Mouse (Mus musculus) intestine, embryonic 16.5 days (tissue): ENCODE measurements around the gene Card9. TPM values are rescaled to one million over a fixed set of nuclear protein-coding genes. Genes with fewer than 3 reads are reported as not detected.

ENCODE experiments used
- ATAC-seq: fragments of 200-750 bp; cut with Nextera tagmentation; 2 replicates; pipeline ENCODE4 v1.8.0; 2017; ENCODE audit warnings: moderate TSS enrichment, moderate library complexity
- H3K27ac ChIP-seq: fragments of 300-500 bp; sonication (generic); 2 replicates; pipeline ENCODE4 v1.5.1; 2014; ENCODE audit warnings: mild to moderate bottlenecking, low read length
- H3K27me3 ChIP-seq: fragments of 300-500 bp; sonication (generic); replicated peaks from 2 replicates; pipeline ENCODE4 v1.6.1; 2014; ENCODE audit warnings: low read length, control low read depth, mixed read lengths; ENCODE audit not compliant: control insufficient read depth, insufficient read depth
- H3K36me3 ChIP-seq: fragments of 300-500 bp; sonication (generic); 2 replicates; pipeline ENCODE4 v1.6.1; 2014; ENCODE audit warnings: low read length, control low read depth; ENCODE audit not compliant: control insufficient read depth, insufficient read depth
- H3K4me1 ChIP-seq: fragments of 300-500 bp; sonication (generic); 2 replicates; pipeline ENCODE4 v1.6.1; 2014; ENCODE audit warnings: low read length, control low read depth, mixed read lengths; ENCODE audit not compliant: control insufficient read depth, insufficient read depth
- H3K4me2 ChIP-seq: fragments of 300-500 bp; sonication (generic); 2 replicates; pipeline ENCODE4 v1.6.1; 2014; ENCODE audit warnings: low read depth, low read length, control low read depth
- H3K4me3 ChIP-seq: fragments of 300-500 bp; sonication (generic); 2 replicates; pipeline ENCODE4 v1.5.1; 2014; ENCODE audit warnings: mild to moderate bottlenecking, low read length
- H3K9ac ChIP-seq: fragments of 300-500 bp; sonication (generic); 2 replicates; pipeline ENCODE4 v1.6.1; 2014; ENCODE audit warnings: low read depth, low read length
- H3K9me3 ChIP-seq: fragments of 300-500 bp; sonication (generic); 2 replicates; pipeline ENCODE4 v1.6.1; 2016; ENCODE audit warnings: low read length, control low read depth; ENCODE audit not compliant: control insufficient read depth
- WGBS: fragments of 180-500 bp; shearing (Covaris S2); extraction: QIAGEN DNeasy Blood & Tissue Kit; methylation state at CpG from one replicate; pipeline ENCODE4 v1.1.7; 2014; 5-methylcytosine and 5-hydroxymethylcytosine counted together
- polyA plus RNA-seq: library from polyadenylated mRNA; unstranded; fragments of >200 nt; fragmentation: Nextera tagmentation; extraction: Ambion mirVana; gene quantifications from 2 replicates; pipeline ENCODE4 v1.2.1, GENCODE M21; 2015

Gene Card9
- polyA plus RNA-seq, 1 experiment from 2014 or later, result 1.1 TPM

- peak; percentile 8; the same call in 1 of the 2 replicates for ATAC-seq
- Histone ChIP-seq H3K4me1 (peaks cover 11% of the 10 kb centered on the region), H3K9ac (no peak overlapping the region), H3K9me3 (no peaks in the 10 kb centered on the region), H3K36me3 (no peaks in the 10 kb centered on the region), H3K4me2 (no peak overlapping the region), H3K27ac (peak overlapping the region; percentile 62), H3K4me3 (no peak overlapping the region), H3K27me3 (no peaks in the 10 kb centered on the region)
- 77% methylated on average over 2 of the region's 2 CpGs for WGBS
These were observed 19.2 kb downstream of the Card9 start for GRCm38 (mm10) chr2:26341510-26341981.

- Histone ChIP-seq H3K36me3 (no peaks in the 10 kb centered on the region), H3K4me2 (no peak overlapping the region), H3K4me3 (no peak overlapping the region), H3K27ac (no peak overlapping the region), H3K4me1 (peaks cover 11% of the 10 kb centered on the region), H3K27me3 (no peaks in the 10 kb centered on the region), H3K9me3 (no peaks in the 10 kb centered on the region), H3K9ac (no peak overlapping the region)
- no peak for ATAC-seq
- WGBS, result 82% methylated on average over 5 of the region's 5 CpGs
These were observed 21.5 kb downstream of the Card9 start for GRCm38 (mm10) chr2:26339204-26339551.

GRCm38 (mm10) chr2:26338302-26339203, 22.2 kb downstream of the Card9 start:
- H3K4me1 ChIP-seq, result peaks cover 11% of the 10 kb centered on the region
- ATAC-seq, result no peak
- 84% methylated on average over 8 of the region's 13 CpGs for WGBS

DNA sequence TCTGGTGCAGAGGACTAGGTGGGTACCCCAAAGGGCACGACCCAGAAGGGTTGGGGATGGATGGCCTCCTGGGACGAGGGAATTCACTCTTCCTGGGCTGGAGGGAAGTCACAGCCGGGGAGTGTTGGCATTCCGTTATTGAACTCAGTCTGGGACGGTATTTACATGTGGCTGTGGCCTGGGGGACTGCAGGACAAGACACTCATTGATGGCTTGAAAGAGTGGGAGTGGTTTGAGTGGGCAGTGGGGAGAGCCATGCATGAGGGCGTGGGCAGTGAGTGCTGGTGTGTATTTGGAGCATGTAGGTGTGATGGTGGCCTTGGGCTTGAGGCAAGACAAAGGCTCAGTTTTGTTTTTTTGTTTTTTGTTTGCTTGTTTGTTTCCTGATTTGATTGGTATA, 30.0 kb downstream of the Card9 start:
- no peaks in the 10 kb centered on the region for H3K9me3 ChIP-seq
- 64% methylated on average over 6 of the region's 6 CpGs for WGBS
- H3K9ac ChIP-seq, result no peak overlapping the region
- peaks cover 11% of the 10 kb centered on the region; the same call in 1 of the 2 replicates for H3K36me3 ChIP-seq
- no peak overlapping the region for H3K4me2 ChIP-seq
- H3K4me1 ChIP-seq, result no peaks in the 10 kb centered on the region
- H3K27me3 ChIP-seq, result no peaks in the 10 kb centered on the region
- no peak overlapping the region for H3K27ac ChIP-seq
- no peak for ATAC-seq
- no peak overlapping the region for H3K4me3 ChIP-seq

More at GRCm38 (mm10) chr2:26338302-26339203, 22.2 kb downstream of the Card9 start:
- Histone ChIP-seq H3K27me3 (no peaks in the 10 kb centered on the region), H3K9me3 (no peaks in the 10 kb centered on the region), H3K9ac (no peak overlapping the region), H3K36me3 (no peaks in the 10 kb centered on the region), H3K4me2 (no peak overlapping the region), H3K27ac (no peak overlapping the region), H3K4me3 (no peak overlapping the region)

GRCm38 (mm10) chr2:26330056-26330468, 30.7 kb downstream of the Card9 start:
- H3K36me3 ChIP-seq, result peaks cover 11% of the 10 kb centered on the region; the same call in 1 of the 2 replicates
- 94% methylated on average over 4 of the region's 4 CpGs for WGBS
- no peaks in the 10 kb centered on the region for H3K27me3 ChIP-seq
- H3K9ac ChIP-seq, result no peak overlapping the region
- peak; percentile 54; the same call in 1 of the 2 replicates for ATAC-seq
- H3K4me1 ChIP-seq, result no peaks in the 10 kb centered on the region
- H3K4me3 ChIP-seq, result no peak overlapping the region
- H3K4me2 ChIP-seq, result no peak overlapping the region
- H3K9me3 ChIP-seq, result no peaks in the 10 kb centered on the region
- no peak overlapping the region for H3K27ac ChIP-seq

DNA sequence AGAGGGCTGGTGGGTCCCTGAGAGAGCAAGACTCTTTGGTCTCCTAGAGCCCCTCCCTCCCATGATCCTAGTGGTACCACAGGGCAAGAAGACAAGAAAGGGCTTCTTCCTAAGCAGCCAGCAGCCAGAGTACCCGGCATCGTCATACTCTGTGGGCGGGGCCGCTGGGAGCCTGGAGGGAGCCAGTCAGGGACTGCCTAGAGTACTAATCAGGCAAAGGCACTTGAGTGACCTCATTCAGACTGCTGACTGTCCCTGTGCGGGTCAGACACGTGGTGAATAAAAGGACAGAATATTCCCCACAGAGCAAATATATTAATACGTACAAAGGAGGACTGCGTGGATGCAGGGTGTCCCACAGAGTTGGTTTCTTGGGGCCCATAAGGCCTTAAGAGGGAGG, 31.3 kb downstream of the Card9 start:
- Histone ChIP-seq H3K36me3 (peaks cover 11% of the 10 kb centered on the region; the same call in 1 of the 2 replicates), H3K9me3 (no peaks in the 10 kb centered on the region), H3K4me2 (no peak overlapping the region), H3K27me3 (no peaks in the 10 kb centered on the region), H3K4me3 (no peak overlapping the region), H3K4me1 (no peaks in the 10 kb centered on the region), H3K9ac (no peak overlapping the region), H3K27ac (no peak overlapping the region)
- WGBS, result 64% methylated on average over 8 of the region's 8 CpGs
- peak; percentile 62 for ATAC-seq

- 90% methylated on average over 4 of the region's 4 CpGs for WGBS
- no peaks in the 10 kb centered on the region for H3K4me1 ChIP-seq
These were observed 32.9 kb downstream of the Card9 start for GRCm38 (mm10) chr2:26327852-26328251.

GRCm38 (mm10) chr2:26325386-26326181, 35.1 kb downstream of the Card9 start:
- peak; percentile 75 for ATAC-seq
- no peaks in the 10 kb centered on the region for H3K27me3 ChIP-seq
- no peaks in the 10 kb centered on the region for H3K9me3 ChIP-seq
- 0 out of 2 replicates have a peak overlapping the region, but pooled peaks have one; percentile 8 for H3K9ac ChIP-seq
- WGBS, result 67% methylated on average over 15 of the region's 15 CpGs
- no peak overlapping the region for H3K27ac ChIP-seq
- H3K4me3 ChIP-seq, result no peak overlapping the region
- peaks cover 11% of the 10 kb centered on the region; the same call in 1 of the 2 replicates for H3K36me3 ChIP-seq
- no peak overlapping the region for H3K4me2 ChIP-seq
- no peaks in the 10 kb centered on the region for H3K4me1 ChIP-seq

More at GRCm38 (mm10) chr2:26327852-26328251, 32.9 kb downstream of the Card9 start:
- ATAC-seq, result no peak
- Histone ChIP-seq H3K4me2 (no peak overlapping the region), H3K27ac (no peak overlapping the region), H3K9me3 (no peaks in the 10 kb centered on the region), H3K9ac (no peak overlapping the region), H3K4me3 (no peak overlapping the region), H3K27me3 (no peaks in the 10 kb centered on the region), H3K36me3 (peaks cover 11% of the 10 kb centered on the region; the same call in 1 of the 2 replicates)

GRCm38 (mm10) chr2:26324917-26325316, 35.8 kb downstream of the Card9 start:
- H3K4me3 ChIP-seq, result no peak overlapping the region
- H3K9me3 ChIP-seq, result no peaks in the 10 kb centered on the region

More at GRCm38 (mm10) chr2:26324917-26325316, 35.8 kb downstream of the Card9 start:
- 73% methylated on average over 2 of the region's 2 CpGs for WGBS
- Histone ChIP-seq H3K4me2 (no peak overlapping the region), H3K27me3 (no peaks in the 10 kb centered on the region), H3K4me1 (no peaks in the 10 kb centered on the region), H3K36me3 (peaks cover 11% of the 10 kb centered on the region; the same call in 1 of the 2 replicates), H3K9ac (no peak overlapping the region), H3K27ac (no peak overlapping the region)
- no peak for ATAC-seq
